Mouse (Mus musculus) ovary, adult 10 weeks (tissue): ENCODE results near the gene Khdc1b. TPM values are rescaled to one million over a fixed set of nuclear protein-coding genes. Genes with fewer than 3 reads are reported as not detected.

Experiments used
- polyA plus RNA-seq: library from polyadenylated mRNA; stranded (reverse); fragments of 350-450 nt; fragmentation: Illumina TruSeq; extraction: RNeasy Lipid Tissue Mini Kit (QIAGEN cat#74804); gene quantifications from one replicate; pipeline ENCODE4 v1.2.3, GENCODE M21; 2014

The Khdc1b gene
- 132 TPM for polyA plus RNA-seq

GRCm38 (mm10) chr1:21383256-21383655 lies at the start of gene Khdc1b:
Khdc1b (plus strand) TSS chr1:21383556.

GRCm38 (mm10) chr1:21349341-21349740 lies 34.0 kb upstream of the Khdc1b start, which contains the start of gene Khdc1a:
Khdc1a (plus strand) TSS chr1:21349641.

GRCm38 (mm10) chr1:21368031-21368430 lies 15.3 kb upstream of the Khdc1b start, which contains the start of gene Khdc1c:
Khdc1c (plus strand) TSS chr1:21368331.

Other genes starting within 250 kb of the Khdc1b start
- gene Tmem14a, start 165.0 kb upstream of the Khdc1b start, polyA plus RNA-seq = 22.1 TPM
- gene Gsta3, start 143.0 kb upstream of the Khdc1b start, polyA plus RNA-seq = 13.6 TPM
- 22.8 TPM for gene Khdc1a, start 33.9 kb upstream of the Khdc1b start, polyA plus RNA-seq
- gene Khdc1c, start 15.2 kb upstream of the Khdc1b start, polyA plus RNA-seq = 21.0 TPM